Mouse (Mus musculus) central nervous system, embryonic 18 days (tissue): ENCODE results near the gene Lctl. TPM values are rescaled to one million over a fixed set of nuclear protein-coding genes. Genes with fewer than 3 reads are reported as not detected.

Source experiments
- polyA plus RNA-seq: library from polyadenylated mRNA; depleted of rRNA; stranded (reverse); fragments of >200 nt; gene quantifications from 2 replicates; pipeline ENCODE4 v1.2.3, GENCODE M21; 2012; rRNA removed

Lctl gene
- polyA plus RNA-seq: 0.24 TPM in 1 of 2 replicates, not detected in the other

GRCm38 (mm10) chr9:64116876-64117275 is at the start of gene Lctl:
Gene Lctl (plus strand): TSS chr9:64117147.

GRCm38 (mm10) chr9:64172816-64173665 is 56.1 kb downstream of the Lctl start, which contains the start of the genes Zwilch and Rpl4:
Gene Zwilch (minus strand): TSS chr9:64173104.
Gene Rpl4 (plus strand): TSS chr9:64173375.

GRCm38 (mm10) chr9:64178974-64179646 is 62.2 kb downstream of the Lctl start, which contains the start of gene Snapc5:
Gene Snapc5 (plus strand): TSS chr9:64179274.

Other genes with a start within 250 kb of the Lctl start
- gene Smad6, start 95.1 kb upstream of the Lctl start, polyA plus RNA-seq: 3.5 and 4.2 TPM in 2 replicates
- gene Zwilch, start 56.0 kb downstream of the Lctl start, polyA plus RNA-seq: 11.3 and 14.9 TPM in 2 replicates
- gene Rpl4, start 56.2 kb downstream of the Lctl start, polyA plus RNA-seq: 804 and 806 TPM in 2 replicates
- 21.1 and 21.7 TPM in 2 replicates for gene Snapc5, start 62.1 kb downstream of the Lctl start, polyA plus RNA-seq
- gene Uchl4, start 118.1 kb downstream of the Lctl start, polyA plus RNA-seq: 0.10 and 0.27 TPM in 2 replicates
- 47.5 and 47.7 TPM in 2 replicates for gene Map2k1, start 136.5 kb downstream of the Lctl start, polyA plus RNA-seq
- 50.4 and 56.7 TPM in 2 replicates for gene Tipin, start 164.4 kb downstream of the Lctl start, polyA plus RNA-seq
- 23.0 and 24.0 TPM in 2 replicates for gene Dis3l, start 224.1 kb downstream of the Lctl start, polyA plus RNA-seq